Comparison of ENCODE assay signal across 8 mouse cellular contexts in genomic region chr17:31377961-31378360, GRCm38 (mm10). TPM values are rescaled to one million over a fixed set of nuclear protein-coding genes. Genes with fewer than 3 reads are reported as not detected.
DNase-seq lines count a peak whose midpoint lies in the region; ATAC-seq and TF ChIP-seq lines count a peak whose summit lies in the region.

No protein-coding gene starts in this region.

- no peaks in the 10 kb centered on the region for H3K9me3 ChIP-seq in embryonic facial prominence, embryonic 12.5 days
- no peaks in the 10 kb centered on the region for H3K9me3 ChIP-seq in heart, embryonic 13.5 days
- no peaks in the 10 kb centered on the region for H3K9me3 ChIP-seq in kidney, postnatal 0 days (replicated peaks; ENCODE audit: low read length)
- no peaks in the 10 kb centered on the region for H3K9me3 ChIP-seq in liver, postnatal 0 days (ENCODE audit: low read length)
- no peaks in the 10 kb centered on the region for H3K9me3 ChIP-seq in neural tube, embryonic 15.5 days (replicated peaks)

- no peak overlapping the region for H3K27ac ChIP-seq in embryonic facial prominence, embryonic 12.5 days
- no peak overlapping the region for H3K27ac ChIP-seq in heart, embryonic 13.5 days (replicated peaks)
- H3K27ac ChIP-seq in kidney, postnatal 0 days = no peak overlapping the region
- no peak overlapping the region for H3K27ac ChIP-seq in liver, postnatal 0 days (ENCODE audit: low read depth)
- H3K27ac ChIP-seq in neural tube, embryonic 15.5 days (replicated peaks) = peak overlapping the region; percentile 54; the same call in 1 of the 2 replicates

- peak; percentile 95 for TF ChIP-seq CTCF in kidney, postnatal 0 days (IDR thresholded peaks at IDR 0.05; ENCODE audit: low read depth)
- peak; percentile 79 for TF ChIP-seq CTCF in liver, postnatal 0 days (IDR thresholded peaks at IDR 0.05; ENCODE audit: low read depth)

- no peaks in the 10 kb centered on the region for H3K36me3 ChIP-seq in embryonic facial prominence, embryonic 12.5 days
- H3K36me3 ChIP-seq in heart, embryonic 13.5 days = no peaks in the 10 kb centered on the region
- H3K36me3 ChIP-seq in kidney, postnatal 0 days (ENCODE audit: insufficient read depth, low read length) = no peaks in the 10 kb centered on the region
- H3K36me3 ChIP-seq in liver, postnatal 0 days (replicated peaks; ENCODE audit: insufficient read depth, low read length) = no peaks in the 10 kb centered on the region
- no peaks in the 10 kb centered on the region for H3K36me3 ChIP-seq in neural tube, embryonic 15.5 days

- 12% methylated on average over 7 of the region's 7 CpGs for WGBS in embryonic facial prominence, embryonic 12.5 days
- 10% methylated on average over 7 of the region's 7 CpGs for WGBS in heart, embryonic 13.5 days
- 7% methylated on average over 7 of the region's 7 CpGs for WGBS in kidney, postnatal 0 days
- WGBS in liver, postnatal 0 days (ENCODE audit: insufficient replicate concordance) = 19% methylated on average over 7 of the region's 7 CpGs
- 8% methylated on average over 7 of the region's 7 CpGs for WGBS in neural tube, embryonic 15.5 days

- H3K4me3 ChIP-seq in embryonic facial prominence, embryonic 12.5 days = no peak overlapping the region
- no peak overlapping the region for H3K4me3 ChIP-seq in heart, embryonic 13.5 days
- no peak overlapping the region for H3K4me3 ChIP-seq in kidney, postnatal 0 days (replicated peaks; ENCODE audit: low read depth, low read length)
- no peak overlapping the region for H3K4me3 ChIP-seq in liver, postnatal 0 days (ENCODE audit: low read depth, low read length)
- no peak overlapping the region for H3K4me3 ChIP-seq in neural tube, embryonic 15.5 days (replicated peaks)

- no peak for TF ChIP-seq EP300 in liver, postnatal 0 days (IDR thresholded peaks at IDR 0.05; ENCODE audit: low read depth)

- ATAC-seq in embryonic facial prominence, embryonic 12.5 days (ENCODE audit: insufficient number of reproducible peaks, insufficient read depth, low FRiP score, low TSS enrichment) = no peak
- ATAC-seq in heart, embryonic 13.5 days (ENCODE audit: extremely low read depth, insufficient number of reproducible peaks, low FRiP score, low TSS enrichment) = no peak
- no peak for ATAC-seq in kidney, postnatal 0 days (replicated peaks; ENCODE audit: low FRiP score, low read depth)
- no peak for ATAC-seq in liver, postnatal 0 days
- peak; percentile 45; the same call in 1 of the 2 replicates for ATAC-seq in neural tube, embryonic 15.5 days (ENCODE audit: low FRiP score)

- no peaks in the 10 kb centered on the region for H3K27me3 ChIP-seq in embryonic facial prominence, embryonic 12.5 days
- H3K27me3 ChIP-seq in heart, embryonic 13.5 days (replicated peaks) = peaks cover 8% of the 10 kb centered on the region; the same call in 1 of the 2 replicates
- H3K27me3 ChIP-seq in kidney, postnatal 0 days (ENCODE audit: insufficient read depth, low read length) = no peaks in the 10 kb centered on the region
- H3K27me3 ChIP-seq in liver, postnatal 0 days (ENCODE audit: insufficient read depth, low read length) = no peaks in the 10 kb centered on the region
- H3K27me3 ChIP-seq in neural tube, embryonic 15.5 days (replicated peaks) = no peaks in the 10 kb centered on the region

- no peaks in the 10 kb centered on the region; the same call in 1 of the 2 replicates for H3K4me1 ChIP-seq in embryonic facial prominence, embryonic 12.5 days
- H3K4me1 ChIP-seq in heart, embryonic 13.5 days = no peaks in the 10 kb centered on the region
- no peaks in the 10 kb centered on the region for H3K4me1 ChIP-seq in kidney, postnatal 0 days (replicated peaks; ENCODE audit: insufficient read depth, low read length)
- H3K4me1 ChIP-seq in liver, postnatal 0 days (ENCODE audit: insufficient read depth) = no peaks in the 10 kb centered on the region
- H3K4me1 ChIP-seq in neural tube, embryonic 15.5 days = peaks cover 10% of the 10 kb centered on the region

- no peak overlapping the region for H3K9ac ChIP-seq in embryonic facial prominence, embryonic 12.5 days
- no peak overlapping the region for H3K9ac ChIP-seq in heart, embryonic 13.5 days
- H3K9ac ChIP-seq in kidney, postnatal 0 days (ENCODE audit: low read depth, low read length) = no peak overlapping the region
- no peak overlapping the region for H3K9ac ChIP-seq in liver, postnatal 0 days (replicated peaks)
- H3K9ac ChIP-seq in neural tube, embryonic 15.5 days (replicated peaks) = no peak overlapping the region

- peak overlapping the region; percentile 22 for H3K4me2 ChIP-seq in embryonic facial prominence, embryonic 12.5 days (replicated peaks)
- peak overlapping the region; percentile 38; the same call in 1 of the 2 replicates for H3K4me2 ChIP-seq in heart, embryonic 13.5 days
- H3K4me2 ChIP-seq in kidney, postnatal 0 days (ENCODE audit: low read length) = no peak overlapping the region; the same call in 1 of the 2 replicates
- H3K4me2 ChIP-seq in liver, postnatal 0 days (ENCODE audit: low read depth, low read length) = no peak overlapping the region
- H3K4me2 ChIP-seq in neural tube, embryonic 15.5 days = peak overlapping the region; percentile 40

- peak; percentile 49 for DNase-seq in CD4-positive helper T cell, adult 2 months (ENCODE audit: low read depth, low spot score)
- peak; percentile 41 for DNase-seq in adrenal gland, postnatal 25 days
- DNase-seq in kidney, postnatal 0 days (ENCODE audit: low spot score) = peak; percentile 87
- DNase-seq in liver, postnatal 0 days = peak; percentile 43
- DNase-seq in thymus, postnatal 14 days = peak; percentile 69

RNA-seq across cellular contexts. Expression of gene Pde9a, which starts 8.0 kb away (rescaled TPM):
- total RNA-seq in adrenal gland, postnatal 25 days (2021) = 1.4 and 2.5 TPM in 2 replicates
- 25.5 and 29.4 TPM in 2 replicates for polyA plus RNA-seq in embryonic facial prominence, embryonic 12.5 days (2016; fragmentation: Nextera tagmentation; extraction: Ambion mirVana)
- polyA plus RNA-seq in heart, embryonic 13.5 days (2015; fragmentation: Nextera tagmentation; extraction: Ambion mirVana) = 7.3 TPM in 2 replicates
- 31.9 and 36.8 TPM in 2 replicates for polyA plus RNA-seq in kidney, postnatal 0 days (2015; fragmentation: Nextera tagmentation; extraction: Ambion mirVana)
- polyA plus RNA-seq in liver, postnatal 0 days (2015; fragmentation: Nextera tagmentation; extraction: Ambion mirVana) = 5.7 and 7.6 TPM in 2 replicates
- 24.9 and 25.8 TPM in 2 replicates for polyA plus RNA-seq in neural tube, embryonic 15.5 days (2015; fragmentation: Nextera tagmentation; extraction: Ambion mirVana)

Comparison
In these comparisons a context has a peak if more than half of its experiments do, and no peak if none do; other contexts are left out.
1. H3K4me2 ChIP-seq: peak in embryonic facial prominence, embryonic 12.5 days (single experiment), heart, embryonic 13.5 days (single experiment) and neural tube, embryonic 15.5 days (single experiment); none in kidney, postnatal 0 days (single experiment) and liver, postnatal 0 days (single experiment).
2. Peak in every context shown above with its lines, with median percentiles within 50 percentile points of each other: DNase-seq.